Mouse (Mus musculus): ENCODE measurements around the gene Dap3. TPM values are rescaled to one million over a fixed set of nuclear protein-coding genes. Genes with fewer than 3 reads are reported as not detected.

Dap3 gene
- total and polyA plus RNA-seq, 3 experiments, result 66.5 to 153 (median 134) TPM

GRCm38 (mm10) chr3:88942316-88942880, 8.6 kb downstream of the Dap3 start:
- Histone ChIP-seq H3K9ac (ENCODE audit: low read depth, low read length) (no peak overlapping the region), H3K4me1 (ENCODE audit: control insufficient read depth, insufficient read depth, low read length) (no peaks in the 10 kb centered on the region), H3K79me2 (replicated peaks; ENCODE audit: control insufficient read depth, insufficient read depth, low read length) (no peaks in the 10 kb centered on the region; the same call in 1 of the 2 replicates), H3K4me3 (no peak overlapping the region), H3K27me3 (ENCODE audit: control insufficient read depth, insufficient read depth, low read length) (no peaks in the 10 kb centered on the region), H3K36me3 (ENCODE audit: control insufficient read depth, insufficient read depth, low read length) (no peaks in the 10 kb centered on the region), H3K27ac (no peak overlapping the region)
- TF ChIP-seq EP300 (IDR thresholded peaks at IDR 0.05; ENCODE audit: insufficient read depth, low read depth, low read length) (no peak), CTCF (IDR thresholded peaks at IDR 0.05) (no peak), POLR2A (IDR thresholded peaks at IDR 0.05; ENCODE audit: insufficient read depth, low read depth, low read length) (no peak)
- 87% methylated on average over 10 of the region's 10 CpGs for WGBS
- intact Hi-C loops (cut with DNase I), result loop anchor here (10.0 kb wide), 2 partner anchors 222 to 272 kb away; partner anchors contain the start of genes Clk2, Hcn3 and Thbs3
- no peak for DNase-seq

GRCm38 (mm10) chr3:88939749-88940148, 11.2 kb downstream of the Dap3 start:
- DNase-seq, result no peak
- Histone ChIP-seq H3K4me1 (ENCODE audit: control insufficient read depth, insufficient read depth, low read length) (no peaks in the 10 kb centered on the region), H3K27ac (no peak overlapping the region), H3K4me3 (no peak overlapping the region), H3K9ac (ENCODE audit: low read depth, low read length) (no peak overlapping the region), H3K79me2 (replicated peaks; ENCODE audit: control insufficient read depth, insufficient read depth, low read length) (no peaks in the 10 kb centered on the region; the same call in 1 of the 2 replicates), H3K36me3 (ENCODE audit: control insufficient read depth, insufficient read depth, low read length) (no peaks in the 10 kb centered on the region), H3K27me3 (ENCODE audit: control insufficient read depth, insufficient read depth, low read length) (no peaks in the 10 kb centered on the region)
- 52% methylated on average over 3 of the region's 3 CpGs for WGBS
- no peak for TF ChIP-seq POLR2A (IDR thresholded peaks at IDR 0.05; ENCODE audit: insufficient read depth, low read depth, low read length)
- peak; percentile 85 for TF ChIP-seq CTCF (IDR thresholded peaks at IDR 0.05)
- intact Hi-C loops (cut with DNase I), result loop anchor here (2.0 to 10.0 kb wide), 4 partner anchors 53 to 275 kb away; partner anchors contain the start of genes Clk2, Hcn3 and Thbs3

GRCm38 (mm10) chr3:88939071-88939470, 11.9 kb downstream of the Dap3 start:
- intact Hi-C loops (cut with DNase I), result no loop called here
- H3K36me3 ChIP-seq (ENCODE audit: control insufficient read depth, insufficient read depth, low read length), result no peaks in the 10 kb centered on the region
- WGBS, result 91% methylated on average over 10 of the region's 10 CpGs

GRCm38 (mm10) chr3:88929501-88929900, 21.5 kb downstream of the Dap3 start:
- WGBS, result 87% methylated on average over 3 of the region's 3 CpGs
- intact Hi-C loops (cut with DNase I), result no loop called here
- no peaks in the 10 kb centered on the region for H3K36me3 ChIP-seq (ENCODE audit: control insufficient read depth, insufficient read depth, low read length)

More at GRCm38 (mm10) chr3:88939071-88939470, 11.9 kb downstream of the Dap3 start:
- Histone ChIP-seq H3K27me3 (ENCODE audit: control insufficient read depth, insufficient read depth, low read length) (no peaks in the 10 kb centered on the region), H3K79me2 (replicated peaks; ENCODE audit: control insufficient read depth, insufficient read depth, low read length) (no peaks in the 10 kb centered on the region; the same call in 1 of the 2 replicates), H3K27ac (no peak overlapping the region), H3K4me1 (ENCODE audit: control insufficient read depth, insufficient read depth, low read length) (no peaks in the 10 kb centered on the region), H3K9ac (ENCODE audit: low read depth, low read length) (no peak overlapping the region), H3K4me3 (no peak overlapping the region)
- TF ChIP-seq EP300 (IDR thresholded peaks at IDR 0.05; ENCODE audit: insufficient read depth, low read depth, low read length) (no peak), CTCF (IDR thresholded peaks at IDR 0.05) (no peak), POLR2A (IDR thresholded peaks at IDR 0.05; ENCODE audit: insufficient read depth, low read depth, low read length) (no peak)
- no peak for DNase-seq

GRCm38 (mm10) chr3:88925651-88926050, 25.3 kb downstream of the Dap3 start:
- Histone ChIP-seq H3K36me3 (ENCODE audit: control insufficient read depth, insufficient read depth, low read length) (no peaks in the 10 kb centered on the region), H3K27me3 (ENCODE audit: control insufficient read depth, insufficient read depth, low read length) (no peaks in the 10 kb centered on the region), H3K79me2 (replicated peaks; ENCODE audit: control insufficient read depth, insufficient read depth, low read length) (no peaks in the 10 kb centered on the region), H3K4me3 (no peak overlapping the region), H3K27ac (no peak overlapping the region), H3K9ac (ENCODE audit: low read depth, low read length) (no peak overlapping the region), H3K4me1 (ENCODE audit: control insufficient read depth, insufficient read depth, low read length) (no peaks in the 10 kb centered on the region)
- 95% methylated on average over 2 of the region's 2 CpGs for WGBS
- intact Hi-C loops (cut with DNase I), result no loop called here
- TF ChIP-seq EP300 (IDR thresholded peaks at IDR 0.05; ENCODE audit: insufficient read depth, low read depth, low read length) (no peak), CTCF (IDR thresholded peaks at IDR 0.05) (peak; percentile 36)
- DNase-seq, result no peak

More at GRCm38 (mm10) chr3:88929501-88929900, 21.5 kb downstream of the Dap3 start:
- DNase-seq, result no peak
- no peak for TF ChIP-seq EP300 (IDR thresholded peaks at IDR 0.05; ENCODE audit: insufficient read depth, low read depth, low read length)
- TF ChIP-seq POLR2A (IDR thresholded peaks at IDR 0.05; ENCODE audit: insufficient read depth, low read depth, low read length), result no peak
- TF ChIP-seq CTCF (IDR thresholded peaks at IDR 0.05), result no peak
- Histone ChIP-seq H3K4me3 (no peak overlapping the region), H3K4me1 (ENCODE audit: control insufficient read depth, insufficient read depth, low read length) (no peaks in the 10 kb centered on the region), H3K27me3 (ENCODE audit: control insufficient read depth, insufficient read depth, low read length) (no peaks in the 10 kb centered on the region), H3K79me2 (replicated peaks; ENCODE audit: control insufficient read depth, insufficient read depth, low read length) (no peaks in the 10 kb centered on the region), H3K27ac (no peak overlapping the region), H3K9ac (ENCODE audit: low read depth, low read length) (no peak overlapping the region)

GRCm38 (mm10) chr3:88923989-88924591, 26.9 kb downstream of the Dap3 start:
- no peaks in the 10 kb centered on the region for H3K79me2 ChIP-seq (replicated peaks; ENCODE audit: control insufficient read depth, insufficient read depth, low read length)
- no peaks in the 10 kb centered on the region for H3K4me1 ChIP-seq (ENCODE audit: control insufficient read depth, insufficient read depth, low read length)
- peak in 1 of 2 experiments; percentile 30 for DNase-seq
- 42% methylated on average over 8 of the region's 8 CpGs for WGBS
- TF ChIP-seq POLR2A (IDR thresholded peaks at IDR 0.05; ENCODE audit: insufficient read depth, low read depth, low read length), result no peak
- no peak for TF ChIP-seq EP300 (IDR thresholded peaks at IDR 0.05; ENCODE audit: insufficient read depth, low read depth, low read length)
- TF ChIP-seq CTCF (IDR thresholded peaks at IDR 0.05), result no peak
- H3K27me3 ChIP-seq (ENCODE audit: control insufficient read depth, insufficient read depth, low read length), result no peaks in the 10 kb centered on the region
- H3K27ac ChIP-seq, result no peak overlapping the region
- no peak overlapping the region for H3K9ac ChIP-seq (ENCODE audit: low read depth, low read length)
- H3K36me3 ChIP-seq (ENCODE audit: control insufficient read depth, insufficient read depth, low read length), result no peaks in the 10 kb centered on the region
- H3K4me3 ChIP-seq, result no peak overlapping the region
- intact Hi-C loops (cut with DNase I), result no loop called here

All from heart, adult 2 months (tissue).